Mouse (Mus musculus): ENCODE measurements around the gene Taz. TPM values are rescaled to one million over a fixed set of nuclear protein-coding genes. Genes with fewer than 3 reads are reported as not detected.

The Taz gene
- 33.1 and 36.6 TPM in 2 replicates for polyA plus RNA-seq (2012; ENCODE audit: low replicate concordance)

GRCm38 (mm10) chrX:74281732-74282394, at the start of gene Taz, which contains the start of gene Dnase1l1:
Gene Taz (plus strand): TSS chrX:74281912.
Gene Dnase1l1 (minus strand): TSS chrX:74282337.

DNA sequence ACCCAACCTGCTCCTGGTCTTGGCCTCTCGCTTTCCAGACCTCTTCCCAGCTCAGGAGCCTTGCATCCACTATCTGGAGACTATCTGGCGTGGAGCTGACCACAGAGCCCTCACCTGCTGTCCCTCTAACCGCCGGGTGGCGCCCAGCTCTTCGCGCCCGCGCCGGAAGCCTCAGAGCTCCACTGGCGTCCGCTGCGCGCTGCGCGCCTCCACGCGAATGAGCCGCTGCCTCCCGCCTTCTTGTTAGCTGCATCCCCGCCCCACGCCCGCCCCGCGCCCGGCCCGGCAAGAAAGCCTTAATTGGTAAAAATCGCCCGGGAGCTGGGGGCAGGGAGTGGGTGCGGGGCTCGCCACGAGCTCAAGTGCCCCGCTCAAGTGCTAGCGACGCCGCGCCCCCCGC, 32.1 kb upstream of the Taz start, which contains the start of gene Flna:
Gene Flna, minus strand, starts transcription at position 206 of the 400 bp plus-strand sequence.

DNA sequence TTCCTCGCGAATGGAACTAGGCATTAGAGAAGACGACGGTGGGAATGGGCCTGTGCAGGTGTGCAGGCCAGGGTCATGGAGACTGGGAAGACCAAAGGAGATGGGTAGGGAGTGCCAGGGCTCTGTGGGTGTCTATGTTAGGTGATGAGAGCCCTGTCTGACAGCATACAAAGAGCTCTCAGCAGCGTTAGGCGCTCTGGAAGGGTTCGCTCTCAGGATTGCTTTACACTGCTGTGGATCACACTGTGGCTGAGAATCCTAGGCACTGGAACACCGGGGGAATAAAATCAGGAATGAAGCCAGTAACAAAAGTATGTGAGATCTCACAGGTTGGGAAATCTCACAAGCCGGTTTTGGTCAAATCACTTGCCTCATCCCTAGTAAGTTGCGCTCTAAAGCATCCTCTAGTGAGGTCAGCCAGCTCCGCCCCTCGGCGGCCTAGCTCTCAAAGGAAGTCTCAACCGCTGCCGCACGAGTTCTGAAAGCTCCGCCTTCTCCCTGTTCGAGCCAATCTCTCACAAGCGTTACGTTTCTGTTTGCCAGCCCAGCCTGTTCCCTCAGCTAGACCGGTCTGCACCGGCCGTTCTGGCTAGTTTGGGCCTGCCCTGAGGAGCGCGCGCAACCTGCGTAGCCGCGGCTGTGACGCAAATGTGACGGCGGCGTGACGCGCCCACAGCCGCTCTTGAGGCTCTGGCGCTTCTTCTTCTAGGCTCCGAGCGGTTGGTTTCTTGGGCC, 27.4 kb upstream of the Taz start, which contains the start of gene Emd:
Gene Emd, plus strand, starts transcription at position 535 of the 735 bp plus-strand sequence.

GRCm38 (mm10) chrX:74270062-74270901, 11.4 kb upstream of the Taz start, which contains the start of gene Rpl10:
Gene Rpl10 (plus strand): TSS chrX:74270812.

DNA sequence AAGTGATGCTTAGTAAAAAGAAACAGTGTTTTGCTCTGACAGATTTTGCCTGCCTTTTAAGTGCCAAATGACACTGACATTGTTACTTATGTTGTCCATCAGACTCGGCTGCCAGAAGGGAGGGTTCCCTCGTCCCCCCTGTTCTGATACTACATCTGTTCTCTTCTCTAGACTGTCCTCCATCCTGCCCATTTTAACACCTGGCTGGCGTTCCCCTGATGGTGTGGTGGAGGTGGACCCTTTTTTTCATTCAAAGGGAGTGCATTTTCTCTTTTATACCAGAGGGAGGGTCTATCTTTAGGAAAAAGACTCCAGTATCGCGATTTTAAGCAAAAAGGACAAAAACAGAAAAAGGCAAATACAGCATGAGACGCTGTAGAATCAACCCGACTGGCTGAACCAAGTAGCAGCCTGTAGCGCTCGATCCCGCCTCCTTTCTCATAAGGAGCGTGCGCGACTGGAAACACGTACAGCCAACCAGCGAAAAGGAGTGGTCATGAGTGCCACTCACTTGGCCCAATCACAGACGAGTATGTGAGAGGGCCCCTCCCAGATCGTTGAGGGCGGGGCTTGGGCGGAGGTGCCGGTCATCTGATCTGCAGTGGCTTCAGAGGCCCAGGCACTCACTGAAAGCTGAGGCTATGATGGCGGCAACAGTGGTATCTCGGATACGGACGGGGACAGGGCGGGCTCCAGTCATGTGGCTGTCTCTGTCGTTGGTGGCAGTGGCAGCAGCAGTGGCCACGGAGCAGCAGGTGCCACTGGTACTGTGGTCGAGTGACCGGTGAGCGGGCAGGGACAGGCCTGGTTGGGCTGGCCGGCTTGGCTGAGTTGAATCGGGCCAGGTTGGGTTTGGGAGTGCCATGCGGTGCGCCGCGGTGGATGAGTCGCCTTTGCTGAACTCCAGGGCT, 15.1 kb downstream of the Taz start, which contains the start of gene Atp6ap1:
Gene Atp6ap1, plus strand, starts transcription at position 560 of the 911 bp plus-strand sequence.

DNA sequence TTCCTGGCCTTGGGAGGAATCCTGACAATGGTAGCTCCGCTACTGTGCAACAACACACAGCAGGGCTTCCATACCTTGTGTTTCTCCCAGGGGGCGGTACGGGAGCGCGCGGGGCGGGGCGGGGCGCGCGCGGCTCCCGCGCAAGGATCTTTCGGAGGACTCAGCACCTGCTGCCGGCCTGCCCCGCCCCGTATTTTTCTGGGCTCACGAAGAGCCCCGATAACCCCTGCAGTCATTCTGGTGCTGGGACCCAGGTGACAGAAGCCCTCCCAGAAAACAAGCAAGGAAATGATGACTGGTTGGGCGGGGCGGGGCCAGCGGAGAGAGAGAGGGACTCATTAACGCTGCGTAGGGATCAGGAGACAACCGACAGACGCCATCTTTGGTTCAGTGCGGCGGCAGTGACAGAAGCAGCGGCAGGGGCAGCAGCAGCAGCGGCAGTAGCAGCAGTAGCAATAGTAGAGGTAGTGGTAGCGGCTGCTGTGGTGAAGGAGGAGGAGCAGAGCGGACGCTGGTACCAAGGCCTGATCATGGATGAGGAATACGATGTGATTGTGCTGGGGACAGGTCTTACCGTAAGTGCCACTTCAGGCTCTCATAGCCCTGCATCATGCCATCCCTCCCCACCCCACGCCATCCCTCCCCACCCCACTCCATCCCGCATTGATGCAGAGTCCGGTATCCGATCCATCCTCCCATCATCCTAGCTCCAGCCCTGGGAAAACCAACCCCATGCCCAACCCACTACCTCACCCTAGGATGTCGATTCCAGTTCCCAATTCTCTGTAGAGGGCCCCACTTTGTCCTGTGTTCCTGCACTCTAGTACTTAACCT, 23.4 kb downstream of the Taz start, which contains the start of gene Gdi1:
Gene Gdi1, plus strand, starts transcription at position 132 of the 834 bp plus-strand sequence.

GRCm38 (mm10) chrX:74312540-74313464, 31.1 kb downstream of the Taz start, which contains the start of gene Fam50a:
Gene Fam50a (plus strand): TSS chrX:74313033.

DNA sequence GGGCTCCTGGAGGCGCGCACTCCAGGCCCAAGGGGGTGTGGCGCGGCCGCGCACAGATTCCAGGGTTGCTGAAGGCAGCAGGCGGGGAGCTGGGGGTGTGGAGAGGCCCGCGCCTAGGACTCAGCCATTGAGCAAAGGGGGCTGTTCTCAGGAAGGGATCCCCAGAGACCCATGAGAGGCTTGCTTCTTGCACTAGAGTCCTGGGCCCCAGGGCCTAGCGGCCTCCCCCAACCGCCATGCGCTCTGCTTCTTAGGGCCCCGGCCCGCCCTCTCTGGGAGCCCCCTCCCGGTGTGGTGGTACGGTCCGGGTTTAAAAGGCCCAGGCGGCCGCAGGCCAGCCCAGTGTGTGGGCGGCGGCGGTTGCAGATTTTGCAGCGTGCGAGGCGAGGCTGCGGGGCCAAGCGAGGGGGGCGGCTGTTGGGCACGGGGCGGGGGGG, 47.0 kb downstream of the Taz start, which contains the start of gene Plxna3:
Gene Plxna3, plus strand, starts transcription at position 342 of the 437 bp plus-strand sequence.

Other genes with a start within 250 kb of the Taz start
- gene Opn1mw, start 154.4 kb upstream of the Taz start, polyA plus RNA-seq (2012; ENCODE audit: low replicate concordance), result not detected in 2 replicates
- 27.3 and 47.4 TPM in 2 replicates for gene Mecp2, start 146.5 kb upstream of the Taz start, polyA plus RNA-seq (2012; ENCODE audit: low replicate concordance)
- not detected in 2 replicates for gene Tex28, start 114.1 kb upstream of the Taz start, polyA plus RNA-seq (2012; ENCODE audit: low replicate concordance)
- not detected in 2 replicates for gene Tktl1, start 104.7 kb upstream of the Taz start, polyA plus RNA-seq (2012; ENCODE audit: low replicate concordance)
- gene Flna, start 32.1 kb upstream of the Taz start, polyA plus RNA-seq (2012; ENCODE audit: low replicate concordance), result 42.2 and 77.0 TPM in 2 replicates
- gene Emd, start 27.2 kb upstream of the Taz start, polyA plus RNA-seq (2012; ENCODE audit: low replicate concordance), result 14.2 and 47.5 TPM in 2 replicates
- gene Rpl10, start 11.1 kb upstream of the Taz start, polyA plus RNA-seq (2012; ENCODE audit: low replicate concordance), result 109 and 533 TPM in 2 replicates
- 0.18 and 1.0 TPM in 2 replicates for gene Dnase1l1, start 425 bp downstream of the Taz start, polyA plus RNA-seq (2012; ENCODE audit: low replicate concordance)
- gene Atp6ap1, start 15.2 kb downstream of the Taz start, polyA plus RNA-seq (2012; ENCODE audit: low replicate concordance), result 16.9 and 43.6 TPM in 2 replicates
- 29.7 and 52.2 TPM in 2 replicates for gene Gdi1, start 23.1 kb downstream of the Taz start, polyA plus RNA-seq (2012; ENCODE audit: low replicate concordance)
- gene Fam50a, start 31.1 kb downstream of the Taz start, polyA plus RNA-seq (2012; ENCODE audit: low replicate concordance), result 8.0 and 12.8 TPM in 2 replicates
- gene Plxna3, start 47.2 kb downstream of the Taz start, polyA plus RNA-seq (2012; ENCODE audit: low replicate concordance), result 6.0 and 6.2 TPM in 2 replicates
- 5.2 and 5.7 TPM in 2 replicates for gene Lage3, start 71.7 kb downstream of the Taz start, polyA plus RNA-seq (2012; ENCODE audit: low replicate concordance)
- gene Ubl4a, start 91.3 kb downstream of the Taz start, polyA plus RNA-seq (2012; ENCODE audit: low replicate concordance), result 12.5 and 13.6 TPM in 2 replicates
- 1.8 and 3.0 TPM in 2 replicates for gene Slc10a3, start 91.4 kb downstream of the Taz start, polyA plus RNA-seq (2012; ENCODE audit: low replicate concordance)
- 3.6 and 6.3 TPM in 2 replicates for gene Fam3a, start 111.4 kb downstream of the Taz start, polyA plus RNA-seq (2012; ENCODE audit: low replicate concordance)
- 8.5 and 10.8 TPM in 2 replicates for gene Ikbkg, start 111.4 kb downstream of the Taz start, polyA plus RNA-seq (2012; ENCODE audit: low replicate concordance)
- gene G6pdx, start 147.3 kb downstream of the Taz start, polyA plus RNA-seq (2012; ENCODE audit: low replicate concordance), result 6.0 and 14.2 TPM in 2 replicates
- gene Gm6880, start 199.5 kb downstream of the Taz start, polyA plus RNA-seq (2012; ENCODE audit: low replicate concordance), result not detected in 2 replicates